Mouse (Mus musculus) liver, embryonic 14.5 days (tissue): ENCODE data around the gene Hdac11. TPM values are rescaled to one million over a fixed set of nuclear protein-coding genes. Genes with fewer than 3 reads are reported as not detected.

Experiments used
- ATAC-seq: fragments of 200-750 bp; cut with Nextera tagmentation; 2 replicates; pipeline ENCODE4 v1.8.0; 2017; ENCODE audit warnings: moderate number of reproducible peaks, mild to moderate bottlenecking, moderate library complexity; ENCODE audit not compliant: insufficient read depth
- DNase-seq, 3 experiments: peaks; one replicate each; pipeline ENCODE4 v3.0.0-alpha.2; 2012 to 2013; ENCODE audit warnings: low read depth in 3 of 3, low spot score in 3 of 3
- H3K27ac ChIP-seq: fragments of 300-500 bp; sonication (generic); 2 replicates; pipeline ENCODE4 v1.5.1; 2014; ENCODE audit warnings: moderate library complexity, mild to moderate bottlenecking, control low read depth, inconsistent platforms
- H3K27me3 ChIP-seq: fragments of 300-500 bp; sonication (generic); 2 replicates; pipeline ENCODE4 v1.6.1; 2014; ENCODE audit warnings: mild to moderate bottlenecking, low read length, moderate library complexity; ENCODE audit not compliant: control insufficient read depth, insufficient read depth
- H3K36me3 ChIP-seq: fragments of 300-500 bp; sonication (generic); replicated peaks from 2 replicates; pipeline ENCODE4 v1.6.1; 2014; ENCODE audit warnings: low read depth; ENCODE audit not compliant: control insufficient read depth, insufficient read depth
- H3K4me1 ChIP-seq, 2 experiments: fragments of 200-500 bp in 1 of 2; fragments of 300-500 bp in 1 of 2; sonication (generic) in 1 of 2; replicated peaks; 2 replicates each; pipeline ENCODE4 v1.6.1; 2012 to 2014; ENCODE audit warnings: antibody characterized with exemption in 1 of 2, inconsistent platforms in 1 of 2, low read length in 1 of 2; ENCODE audit not compliant: control insufficient read depth in 2 of 2, insufficient read depth in 2 of 2
- H3K4me2 ChIP-seq: fragments of 300-500 bp; sonication (generic); 2 replicates; pipeline ENCODE4 v1.6.1; 2014; ENCODE audit warnings: low read depth, mild to moderate bottlenecking, control low read depth, moderate library complexity
- H3K4me3 ChIP-seq, 2 experiments: fragments of 200-500 bp in 1 of 2; fragments of 300-500 bp in 1 of 2; sonication (generic) in 1 of 2; 2 replicates each; pipeline ENCODE4 v1.5.1; 2012 to 2014; ENCODE audit warnings: low read depth in 2 of 2, low read length in 2 of 2, mild to moderate bottlenecking in 2 of 2, control low read depth in 1 of 2, inconsistent platforms in 1 of 2, moderate library complexity in 1 of 2; ENCODE audit not compliant: insufficient read depth in 1 of 2
- H3K9ac ChIP-seq: fragments of 300-500 bp; sonication (generic); replicated peaks from 2 replicates; pipeline ENCODE4 v1.6.1; 2014; ENCODE audit warnings: mild to moderate bottlenecking, control low read depth, moderate library complexity
- H3K9me3 ChIP-seq: fragments of 300-500 bp; sonication (generic); 2 replicates; pipeline ENCODE4 v1.6.1; 2016; ENCODE audit warnings: low read length, mixed read lengths; ENCODE audit not compliant: control insufficient read depth
- CTCF ChIP-seq: IDR thresholded peaks from 2 replicates; pipeline ENCODE4 v1.5.1; 2016; ENCODE audit warnings: antibody characterized with exemption, low read depth, control low read depth
- EP300 ChIP-seq: IDR thresholded peaks from 2 replicates; pipeline ENCODE4 v1.6.1; 2016; ENCODE audit warnings: antibody characterized with exemption, low read depth
- WGBS: fragments of 180-500 bp; shearing (Covaris S2); extraction: QIAGEN DNeasy Blood & Tissue Kit; methylation state at CpG from one replicate; pipeline ENCODE4 v1.1.7; 2014; ENCODE audit not compliant: insufficient replicate concordance; 5-methylcytosine and 5-hydroxymethylcytosine counted together
- polyA plus RNA-seq, 2 experiments: library from polyadenylated mRNA; depleted of rRNA in 1 of 2; stranded (reverse) in 1 of 2; unstranded in 1 of 2; fragments of >200 nt; fragmentation: Nextera tagmentation in 1 of 2; extraction: Ambion mirVana in 1 of 2; gene quantifications; 2 replicates each; pipeline versions ENCODE4 v1.2.1 to v1.2.3; 2012 to 2014

Gene Hdac11
- polyA plus RNA-seq, 2 experiments, result 4.8 to 12.1 TPM

- Histone ChIP-seq H3K4me1 (peaks cover 0 to 9% of the 10 kb centered on the region in 2 experiments; a peak in 1 of 4 replicates), H3K4me2 (no peak overlapping the region), H3K27me3 (no peaks in the 10 kb centered on the region), H3K9me3 (no peaks in the 10 kb centered on the region), H3K27ac (no peak overlapping the region), H3K9ac (no peak overlapping the region), H3K4me3 (no peak overlapping the region), H3K36me3 (no peaks in the 10 kb centered on the region)
- TF ChIP-seq CTCF, result no peak
- ATAC-seq, result no peak
- no peak for DNase-seq
- 52% methylated on average over 3 of the region's 3 CpGs for WGBS
These were observed 31.4 kb downstream of the Hdac11 start for GRCm38 (mm10) chr6:91187871-91188270.

GRCm38 (mm10) chr6:91189971-91190370, 33.5 kb downstream of the Hdac11 start:
- ATAC-seq (no peak), DNase-seq (no peak)
- H3K27me3 ChIP-seq, result no peaks in the 10 kb centered on the region
- H3K9ac ChIP-seq, result no peak overlapping the region
- H3K4me1 ChIP-seq, result peaks cover 0 to 11% of the 10 kb centered on the region in 2 experiments; a peak in 1 of 4 replicates
- TF ChIP-seq EP300, result no peak
- no peak for TF ChIP-seq CTCF
- no peak overlapping the region for H3K4me3 ChIP-seq
- H3K9me3 ChIP-seq, result no peaks in the 10 kb centered on the region
- H3K36me3 ChIP-seq, result no peaks in the 10 kb centered on the region
- H3K4me2 ChIP-seq, result no peak overlapping the region
- 72% methylated on average over 6 of the region's 6 CpGs for WGBS
- H3K27ac ChIP-seq, result no peak overlapping the region

- WGBS, result 52% methylated on average over 2 of the region's 2 CpGs
- Histone ChIP-seq H3K36me3 (no peaks in the 10 kb centered on the region), H3K4me1 (peaks cover 0 to 11% of the 10 kb centered on the region in 2 experiments; a peak in 1 of 4 replicates), H3K9me3 (no peaks in the 10 kb centered on the region), H3K27ac (no peak overlapping the region), H3K27me3 (no peaks in the 10 kb centered on the region), H3K9ac (no peak overlapping the region), H3K4me3 (no peak overlapping the region), H3K4me2 (no peak overlapping the region)
- TF ChIP-seq CTCF (no peak), EP300 (no peak)
- ATAC-seq (no peak), DNase-seq (no peak)
These were observed 35.0 kb downstream of the Hdac11 start for GRCm38 (mm10) chr6:91191465-91191864.

GRCm38 (mm10) chr6:91192421-91192820, 36.0 kb downstream of the Hdac11 start:
- no peak for TF ChIP-seq CTCF
- TF ChIP-seq EP300, result no peak
- no peaks in the 10 kb centered on the region for H3K36me3 ChIP-seq
- H3K27me3 ChIP-seq, result no peaks in the 10 kb centered on the region
- H3K9ac ChIP-seq, result no peak overlapping the region
- ATAC-seq (no peak), DNase-seq (no peak)
- no peak overlapping the region for H3K4me2 ChIP-seq
- no peak overlapping the region for H3K4me3 ChIP-seq
- WGBS, result 31% methylated on average over 3 of the region's 3 CpGs
- peaks cover 0 to 11% of the 10 kb centered on the region in 2 experiments; a peak in 1 of 4 replicates for H3K4me1 ChIP-seq
- no peak overlapping the region for H3K27ac ChIP-seq
- no peaks in the 10 kb centered on the region for H3K9me3 ChIP-seq

GRCm38 (mm10) chr6:91192851-91193545, 36.5 kb downstream of the Hdac11 start:
- Histone ChIP-seq H3K27ac (no peak overlapping the region), H3K9me3 (no peaks in the 10 kb centered on the region), H3K4me1 (peaks cover 0 to 11% of the 10 kb centered on the region in 2 experiments; a peak in 1 of 4 replicates), H3K4me2 (no peak overlapping the region), H3K36me3 (no peaks in the 10 kb centered on the region), H3K9ac (no peak overlapping the region), H3K27me3 (no peaks in the 10 kb centered on the region), H3K4me3 (no peak overlapping the region)
- TF ChIP-seq CTCF (no peak), EP300 (no peak)
- WGBS, result 56% methylated on average over 1 of the region's 1 CpGs
- DNase-seq (peak in 1 of 3 experiments; percentile 18), ATAC-seq (peak; percentile 26; the same call in 1 of the 2 replicates)
